Mouse (Mus musculus): ENCODE measurements around the gene Nqo2.
A peak's percentile ranks its signal among the peaks of the same experiment; 100 is the strongest.

Gene Nqo2

DNA sequence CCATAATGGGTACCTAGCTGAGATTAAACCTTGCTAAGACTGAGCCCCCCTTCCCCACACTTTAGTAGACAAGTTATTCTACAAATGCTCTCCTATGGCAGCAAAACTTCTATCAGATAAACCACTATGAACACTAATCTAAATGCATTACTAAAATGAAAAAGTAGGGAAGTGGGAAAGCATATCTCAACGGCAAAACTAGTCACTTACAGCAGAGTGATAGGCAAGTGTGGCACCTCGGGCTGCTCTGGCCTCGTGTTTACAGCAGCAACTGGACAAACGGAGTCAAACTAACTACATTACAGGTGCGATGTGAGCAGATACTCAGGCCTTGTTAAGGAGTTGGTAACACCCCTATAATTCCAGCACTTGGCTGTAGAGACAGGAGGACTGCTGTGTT, 25.1 kb downstream of the Nqo2 start:
- DNase-seq (ENCODE audit: low spot score in 2 of 2), result no peak

- DNase-seq (ENCODE audit: low spot score in 2 of 2), result peak; percentile 51 to 75
These were observed 30.7 kb downstream of the Nqo2 start for GRCm38 (mm10) chr13:33995197-33995596.

- DNase-seq (ENCODE audit: low spot score in 2 of 2), result peak; percentile 88 to 90
These were observed 37.8 kb downstream of the Nqo2 start, which contains the start of the genes Ripk1 and Serpinb6a for GRCm38 (mm10) chr13:34002058-34003006. Gene Ripk1 (plus strand): TSS chr13:34002363. Gene Serpinb6a (minus strand): TSS chr13:34002794.

- no peak for DNase-seq (ENCODE audit: low spot score in 2 of 2)
These were observed 38.6 kb downstream of the Nqo2 start for GRCm38 (mm10) chr13:34003058-34003457.

DNA sequence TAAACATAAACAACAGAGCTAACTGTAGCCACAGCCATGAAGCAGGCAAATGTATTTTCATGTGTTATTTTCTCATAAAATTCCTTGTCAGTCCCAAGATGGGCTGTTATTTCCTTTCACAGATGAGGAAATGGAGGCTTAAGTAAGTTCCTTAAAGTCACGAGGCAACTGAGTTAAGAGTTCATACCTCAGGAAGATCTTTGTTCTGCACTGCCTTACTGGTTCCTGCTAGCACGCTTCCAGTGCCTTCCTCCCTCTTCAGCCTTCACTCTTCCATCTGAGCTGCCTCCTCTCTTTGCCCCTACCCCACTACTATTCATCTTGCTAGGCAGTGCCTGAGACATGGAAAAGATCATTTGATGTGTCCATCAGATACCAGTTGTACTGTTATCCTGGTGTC, 42.7 kb downstream of the Nqo2 start:
- DNase-seq (ENCODE audit: low spot score in 2 of 2), result no peak

GRCm38 (mm10) chr13:34016927-34017569, 52.6 kb downstream of the Nqo2 start:
- no peak for DNase-seq (ENCODE audit: low spot score in 2 of 2)

DNA sequence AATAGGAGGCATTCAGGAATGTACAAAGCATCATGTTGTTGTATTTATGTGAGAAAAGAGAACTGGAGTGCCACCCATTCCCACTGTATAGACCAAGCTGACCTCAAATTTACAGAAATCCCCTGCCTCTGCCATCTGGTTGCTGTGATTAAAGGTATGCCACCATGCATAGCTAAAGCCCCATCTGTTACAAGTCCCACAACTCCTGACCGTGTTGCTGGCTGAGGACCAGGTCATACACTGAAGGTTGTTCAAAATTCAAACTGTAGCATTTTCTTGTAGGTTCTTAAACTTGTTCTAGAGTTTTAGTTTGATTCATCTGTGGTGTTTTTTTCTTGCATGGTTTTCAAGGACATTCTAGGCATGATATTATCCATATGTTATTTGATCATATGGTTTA, 54.0 kb downstream of the Nqo2 start:
- no peak for DNase-seq (ENCODE audit: low spot score in 2 of 2)

- DNase-seq (ENCODE audit: low spot score in 2 of 2), result no peak
These were observed 57.5 kb downstream of the Nqo2 start for GRCm38 (mm10) chr13:34021998-34022397.

DNA sequence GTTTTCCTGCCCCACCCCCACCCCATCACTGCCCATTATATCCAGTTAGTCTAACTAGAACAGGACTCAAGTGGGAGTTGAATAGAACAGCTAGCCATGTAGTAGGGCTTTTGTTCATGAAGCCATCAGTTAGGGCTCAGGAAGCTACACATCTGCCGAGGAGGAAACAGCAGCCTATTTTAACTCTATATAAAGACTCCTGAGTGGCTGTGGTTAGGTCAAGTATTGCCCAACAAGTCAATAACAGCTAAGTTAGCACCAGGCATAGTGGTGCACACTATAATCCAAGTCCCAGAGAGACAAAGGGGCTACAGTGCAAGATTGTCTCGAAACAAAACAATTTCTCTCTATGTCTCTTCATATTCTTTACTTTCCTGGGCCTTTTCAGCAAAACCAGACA, 67.6 kb downstream of the Nqo2 start:
- no peak for DNase-seq (ENCODE audit: low spot score in 2 of 2)

DNA sequence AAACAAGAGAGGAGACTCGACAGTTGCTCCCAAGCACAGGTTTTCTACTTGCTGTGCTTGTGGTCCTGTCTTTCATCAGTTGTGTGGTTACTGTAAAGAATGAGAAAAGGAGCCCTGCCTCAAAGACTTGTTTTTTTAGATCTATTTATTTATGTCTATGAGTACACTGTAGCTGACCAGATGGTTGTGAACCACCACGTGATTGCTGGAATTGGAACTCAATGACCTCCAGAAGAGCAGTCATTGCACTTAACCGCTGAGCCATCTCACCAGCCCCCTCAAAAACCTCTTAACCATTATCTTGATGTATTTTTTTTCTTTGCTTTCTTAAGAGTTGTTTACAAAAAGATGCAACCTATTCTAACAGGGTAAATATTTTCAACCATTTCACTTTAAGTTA, 70.9 kb downstream of the Nqo2 start:
- DNase-seq (ENCODE audit: low spot score in 2 of 2), result no peak

- DNase-seq (ENCODE audit: low spot score in 2 of 2), result no peak
These were observed 72.2 kb downstream of the Nqo2 start for GRCm38 (mm10) chr13:34036726-34037125.

DNA sequence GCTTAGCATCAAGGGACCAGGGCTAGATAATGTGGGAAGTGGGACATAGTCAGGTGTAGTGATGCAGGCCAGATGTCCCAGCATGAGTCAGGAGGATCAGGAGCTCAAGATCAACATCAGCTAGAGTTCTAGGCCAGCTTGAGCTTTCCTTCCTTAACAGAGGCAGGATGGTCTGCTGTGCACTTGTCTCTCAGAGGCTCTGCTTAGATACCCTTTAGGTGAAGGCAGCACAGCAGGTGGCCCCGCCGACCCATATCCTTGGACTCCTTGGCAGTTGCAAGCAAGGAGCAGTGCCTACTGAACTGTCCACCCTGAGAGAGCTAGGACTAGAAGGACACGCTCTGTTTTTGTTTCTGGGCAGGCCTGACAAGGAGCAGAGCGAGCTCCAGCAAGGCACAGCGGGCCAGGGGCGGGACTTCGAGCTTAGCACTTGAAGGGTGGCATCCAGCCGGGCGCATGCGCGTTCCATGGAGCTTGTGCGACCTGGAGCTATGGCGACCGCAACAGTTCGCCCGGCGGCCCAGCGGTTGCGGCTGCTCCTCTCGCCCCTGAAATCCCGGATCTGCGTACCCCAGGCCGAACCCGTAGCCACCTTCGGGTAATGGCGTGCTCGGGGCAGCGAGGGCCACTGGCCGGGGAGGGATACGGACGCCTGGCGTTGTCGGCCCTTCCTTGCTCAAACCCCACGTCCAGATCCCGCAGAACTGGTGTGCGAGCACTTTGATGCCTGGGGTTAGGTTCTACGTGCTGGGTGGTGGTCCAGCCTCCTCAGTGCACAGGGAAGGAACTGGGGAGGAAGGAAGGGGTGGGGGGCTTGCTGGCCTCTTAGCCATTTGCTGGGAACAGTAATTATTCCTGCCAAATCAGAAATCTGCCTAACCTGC, 72.9 kb downstream of the Nqo2 start, which contains the start of gene Bphl:
Gene Bphl (plus strand): TSS at position 426 of the 884 bp plus-strand sequence.
- DNase-seq (ENCODE audit: low spot score in 2 of 2), result peak; percentile 84 to 93

DNA sequence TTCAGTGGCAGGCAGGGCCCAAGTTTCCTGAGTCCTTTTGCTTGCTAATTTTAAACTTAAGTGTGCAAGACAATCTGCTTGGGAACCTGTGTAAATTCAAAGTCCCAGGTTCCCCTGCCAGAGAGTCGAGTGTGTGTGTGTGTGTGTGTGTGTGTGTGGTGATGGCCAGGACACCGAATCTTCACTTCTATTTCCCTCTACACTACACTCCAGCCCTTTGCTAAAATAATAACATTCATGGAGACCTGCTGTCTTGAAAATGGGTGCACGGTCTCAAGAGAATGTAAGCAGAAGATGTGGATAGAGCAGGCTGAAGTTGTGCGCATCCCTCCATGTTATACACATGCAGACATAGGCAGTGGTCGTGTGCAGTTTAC, 73.6 kb downstream of the Nqo2 start:
- no peak for DNase-seq (ENCODE audit: low spot score in 2 of 2)

Measured in urinary bladder, postnatal 36 days (tissue).